Mouse (Mus musculus) retina, postnatal 7 days (tissue): ENCODE measurements around the gene Gm20388.
"Not testable (repeated sequence)": the region's sequence is repeated elsewhere in the genome, so short reads cannot be mapped to it uniquely, and the experiment has no call there.

Experiments used
- DNase-seq: peaks from one replicate; pipeline ENCODE4 v3.0.0-alpha.2; 2012; ENCODE audit warnings: low read depth, low spot score

The Gm20388 gene

DNA sequence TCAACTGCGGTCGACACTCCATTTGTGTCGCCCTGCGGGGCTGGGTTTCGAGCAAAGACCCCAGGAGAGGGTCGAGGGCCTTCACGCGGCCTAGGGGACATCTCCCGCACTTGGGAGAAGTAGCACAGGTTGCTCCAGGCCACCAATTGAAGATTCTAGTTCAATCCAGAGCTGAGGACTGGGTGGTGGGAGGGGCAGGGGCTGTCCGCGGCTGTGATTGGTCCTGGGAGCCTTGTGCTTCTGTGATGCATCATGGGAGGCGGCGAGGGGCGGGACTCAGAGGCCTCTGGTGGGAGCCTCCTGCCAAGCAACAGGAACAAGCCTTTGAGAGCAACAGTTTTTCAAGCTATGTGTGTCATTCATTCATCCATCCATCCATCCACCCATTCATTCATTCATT lies 1362.6 kb downstream of the Gm20388 start:
- no peak for DNase-seq

DNA sequence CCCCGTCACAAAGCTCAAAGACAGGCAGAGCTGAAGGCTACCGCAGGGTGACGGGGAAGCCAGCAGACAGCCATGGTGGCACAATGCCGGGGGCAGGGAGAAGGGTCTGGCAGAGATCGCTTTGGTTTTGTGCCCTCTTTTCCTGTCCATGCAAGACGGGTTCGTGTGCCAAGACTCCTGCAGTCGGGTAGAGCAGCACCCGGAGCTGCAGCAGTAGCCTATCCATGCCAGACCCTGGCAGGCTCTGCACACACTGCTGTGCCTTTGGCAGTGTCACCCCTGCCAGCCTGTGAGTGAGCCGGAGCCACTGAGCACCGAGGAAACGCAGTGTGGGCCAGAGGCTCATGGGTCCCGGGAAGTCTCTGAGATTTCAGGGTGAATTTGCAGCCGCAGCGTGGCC lies 1363.0 kb downstream of the Gm20388 start:
- no peak for DNase-seq

GRCm38 (mm10) chr8:121280414-121280813 lies 1369.8 kb downstream of the Gm20388 start:
- DNase-seq: no peak

GRCm38 (mm10) chr8:121289346-121289745 lies 1378.7 kb downstream of the Gm20388 start:
- no peak for DNase-seq

DNA sequence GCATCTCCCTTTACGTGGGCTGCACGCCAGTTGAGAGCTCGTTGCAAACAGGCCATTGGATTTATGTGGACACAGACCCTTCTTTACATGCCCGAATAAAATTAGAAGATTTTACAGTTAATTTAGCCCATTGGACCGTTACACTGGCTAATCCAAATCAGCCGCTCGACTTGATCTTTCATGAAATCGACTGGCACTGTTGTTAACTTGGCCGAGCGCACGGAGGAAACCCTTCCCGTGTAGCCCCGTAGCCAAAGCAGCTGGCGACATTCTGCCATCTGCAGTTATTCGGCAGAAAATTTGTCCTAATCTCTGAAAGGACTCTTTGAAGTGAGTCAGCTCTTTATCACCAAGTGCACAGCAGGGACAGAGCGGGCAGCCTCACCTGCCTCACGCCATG lies 1379.9 kb downstream of the Gm20388 start:
- no peak for DNase-seq

DNA sequence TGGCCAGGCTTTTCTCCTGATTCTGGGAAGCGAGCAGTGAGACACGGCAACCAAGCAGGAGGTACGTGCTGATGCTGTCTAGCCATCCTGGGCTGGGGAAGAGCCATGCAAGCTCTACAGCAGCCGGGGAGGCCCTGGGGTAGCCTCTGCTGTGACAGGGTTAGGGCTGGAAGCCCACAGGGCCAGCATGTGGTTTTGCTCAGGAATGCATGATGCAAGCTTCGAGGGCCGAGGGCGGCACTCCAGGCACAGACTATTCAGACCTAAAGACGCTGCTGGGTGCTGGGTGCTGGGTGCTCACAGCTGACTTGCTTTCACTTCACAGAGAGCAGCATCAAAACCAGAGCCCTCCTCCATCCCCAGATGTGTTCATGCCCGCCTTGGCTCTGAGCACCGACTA lies 1382.8 kb downstream of the Gm20388 start:
- no peak for DNase-seq

- DNase-seq: no peak
These were observed 1383.8 kb downstream of the Gm20388 start for GRCm38 (mm10) chr8:121294234-121295108.

DNA sequence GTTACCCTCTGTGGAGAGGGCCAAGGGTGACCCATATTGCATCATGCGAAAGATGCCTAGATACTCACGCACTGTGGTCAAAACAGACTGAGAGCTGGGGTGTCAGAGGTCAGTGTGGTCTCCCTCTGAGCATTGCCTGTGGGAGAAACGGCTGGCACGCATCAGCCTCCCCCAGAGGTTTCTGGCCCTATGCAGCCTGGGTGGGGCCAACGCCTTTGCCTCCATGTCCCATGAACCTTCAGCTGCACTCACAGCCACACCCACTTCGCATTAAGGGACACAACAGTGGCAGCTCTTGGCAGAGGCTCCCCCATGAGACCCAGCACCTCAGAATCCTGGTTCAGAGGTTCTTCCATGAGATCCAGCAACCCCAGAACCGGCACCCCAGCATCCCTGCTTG lies 1385.4 kb downstream of the Gm20388 start:
- no peak for DNase-seq

GRCm38 (mm10) chr8:121296597-121296996 lies 1386.0 kb downstream of the Gm20388 start:
- DNase-seq: no peak

GRCm38 (mm10) chr8:121297299-121297698 lies 1386.7 kb downstream of the Gm20388 start:
- no peak for DNase-seq

- no peak for DNase-seq
These were observed 1389.4 kb downstream of the Gm20388 start for GRCm38 (mm10) chr8:121300066-121300465.

DNA sequence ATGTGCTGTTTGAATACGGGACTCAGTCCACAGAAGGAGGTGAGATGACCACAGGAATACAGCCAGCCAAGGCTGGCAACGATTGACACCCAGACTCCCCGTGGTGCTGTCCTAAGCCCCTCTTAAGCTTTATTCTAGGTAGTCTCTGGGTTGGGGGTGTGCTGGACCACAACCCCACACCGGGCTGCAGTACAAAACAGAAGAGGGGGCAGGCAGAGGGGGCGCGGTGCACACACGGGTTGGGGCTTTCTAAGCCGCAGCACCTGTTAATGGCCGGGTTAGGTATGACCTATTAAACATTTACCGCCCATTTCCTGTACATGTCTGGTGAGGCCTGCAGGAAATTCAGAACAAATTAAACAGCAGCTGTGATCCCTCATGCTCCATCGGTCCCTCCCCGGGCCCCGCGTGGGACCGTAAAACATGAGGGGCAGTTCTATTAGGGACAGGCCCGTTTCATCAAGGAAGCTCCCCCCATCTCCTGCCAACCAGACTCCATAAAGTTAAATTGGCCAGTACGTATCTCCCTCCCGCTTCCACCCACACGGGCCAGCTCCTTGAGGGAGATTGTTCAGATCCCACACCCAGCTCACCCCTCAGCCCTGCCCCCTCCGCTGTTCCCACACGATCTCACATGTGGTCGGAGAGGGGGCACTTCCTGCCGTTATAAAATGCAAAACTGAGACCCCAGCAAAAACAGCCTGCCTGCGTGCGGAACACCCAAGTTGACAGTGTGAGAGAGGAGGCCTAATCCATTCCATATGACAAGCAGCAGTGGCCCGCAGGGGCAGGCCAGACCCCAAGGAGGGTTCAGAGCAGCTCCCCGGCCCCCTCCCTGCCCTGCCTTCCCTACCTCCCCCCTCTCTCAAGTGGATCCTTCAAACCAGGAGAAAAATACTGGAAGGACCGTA lies 1390.1 kb downstream of the Gm20388 start:
- no peak for DNase-seq

DNA sequence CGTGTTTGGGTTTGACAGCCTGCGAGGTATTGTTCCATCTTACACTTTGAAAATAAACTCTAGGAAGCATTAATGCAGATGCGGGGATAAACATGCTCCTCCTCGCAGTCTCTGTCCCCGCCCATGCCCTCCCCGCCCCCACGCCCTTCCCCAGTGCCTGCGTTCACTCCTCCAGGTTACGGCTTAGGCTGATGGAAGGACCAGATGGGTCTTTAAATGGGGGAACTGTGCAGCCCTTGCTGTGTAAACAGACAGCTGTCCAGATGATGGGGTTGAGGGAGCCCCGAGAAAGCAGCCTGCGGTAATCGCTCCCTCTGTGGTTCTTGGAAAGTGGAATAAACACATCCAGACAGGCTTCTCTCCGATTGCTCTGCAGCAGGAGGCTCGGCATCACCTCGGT lies 1390.8 kb downstream of the Gm20388 start:
- no peak for DNase-seq

GRCm38 (mm10) chr8:121301978-121302649 lies 1391.5 kb downstream of the Gm20388 start:
- no peak for DNase-seq

DNA sequence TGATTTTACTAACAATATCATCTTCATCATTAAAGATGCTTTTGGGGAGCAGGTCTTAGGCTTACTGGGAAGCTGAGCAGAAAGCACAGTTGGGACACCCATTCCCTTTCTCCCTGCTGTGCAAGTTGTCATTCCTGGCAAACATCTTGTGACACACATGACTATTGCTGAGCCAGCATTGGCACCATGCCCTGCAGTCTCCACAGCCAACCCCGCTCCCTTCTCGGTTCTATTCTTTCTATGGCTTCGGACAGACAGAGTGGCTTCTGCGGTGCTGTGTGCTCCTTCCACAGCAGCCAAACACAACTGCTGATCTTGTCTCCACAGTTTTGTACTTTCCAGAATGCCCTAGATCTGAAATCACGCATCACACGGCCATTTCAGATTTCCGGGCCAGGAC lies 1397.1 kb downstream of the Gm20388 start:
- no peak for DNase-seq

DNA sequence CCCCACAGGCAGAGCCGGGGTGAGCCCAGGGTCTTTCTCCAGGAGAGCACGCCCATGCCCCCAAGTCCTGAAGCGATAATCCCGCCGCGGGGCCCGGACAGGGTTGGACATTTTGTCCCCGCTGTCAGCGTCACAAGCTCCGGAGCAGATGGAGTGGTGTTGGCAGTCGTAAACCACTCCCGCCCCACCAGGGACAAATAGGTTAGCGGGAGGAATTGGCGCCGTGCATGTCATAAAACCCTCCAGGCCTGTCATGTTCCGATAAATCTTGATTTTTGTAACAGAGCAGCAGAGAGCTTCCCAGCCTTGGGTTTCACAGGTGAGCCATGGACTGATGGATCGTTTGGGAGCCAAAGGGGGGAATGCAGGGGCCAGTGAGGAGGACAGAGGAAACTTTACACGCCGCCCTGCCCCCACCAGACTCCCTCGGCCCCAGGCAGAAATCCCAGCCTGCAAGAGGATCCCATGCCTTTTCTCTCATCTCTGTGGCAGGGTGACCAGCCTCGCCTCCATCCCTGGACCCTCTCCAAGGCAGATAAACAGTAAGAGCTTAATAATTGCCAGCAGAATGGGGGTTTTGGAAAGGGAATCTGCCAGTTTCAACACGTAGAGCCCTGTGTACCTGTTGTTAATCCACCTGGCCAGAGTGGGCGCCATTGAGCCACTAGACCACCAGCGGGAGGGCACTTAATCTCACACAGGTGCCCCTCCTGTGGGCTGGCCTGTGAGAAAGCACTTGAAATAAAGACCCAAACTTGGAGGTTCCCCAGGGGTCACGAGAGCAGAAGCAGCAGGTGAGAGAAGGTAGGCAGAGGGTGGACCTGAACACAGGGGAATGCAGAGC lies 1400.6 kb downstream of the Gm20388 start:
- DNase-seq: no peak

GRCm38 (mm10) chr8:121313458-121313857 lies 1402.8 kb downstream of the Gm20388 start:
- no peak for DNase-seq

DNA sequence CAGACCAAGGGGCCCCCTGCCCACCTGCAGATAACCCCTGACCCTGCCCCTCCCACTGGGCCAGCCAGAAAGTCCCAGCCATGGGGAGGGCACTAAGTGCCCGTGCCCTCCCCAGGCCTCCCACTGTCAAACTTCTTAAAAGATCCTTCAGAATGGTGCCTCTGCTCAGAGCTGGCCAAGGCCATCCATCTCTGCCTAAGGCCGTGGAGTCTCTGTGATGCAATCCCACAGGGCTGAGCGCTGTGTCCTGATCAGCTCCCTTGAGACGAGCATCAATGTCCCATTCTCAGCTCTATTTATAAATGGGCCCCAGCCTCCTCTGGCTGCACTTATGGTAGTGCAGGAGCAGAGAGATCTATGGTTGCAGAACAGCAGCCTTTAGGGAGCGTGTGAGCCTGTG lies 1403.4 kb downstream of the Gm20388 start:
- no peak for DNase-seq

DNA sequence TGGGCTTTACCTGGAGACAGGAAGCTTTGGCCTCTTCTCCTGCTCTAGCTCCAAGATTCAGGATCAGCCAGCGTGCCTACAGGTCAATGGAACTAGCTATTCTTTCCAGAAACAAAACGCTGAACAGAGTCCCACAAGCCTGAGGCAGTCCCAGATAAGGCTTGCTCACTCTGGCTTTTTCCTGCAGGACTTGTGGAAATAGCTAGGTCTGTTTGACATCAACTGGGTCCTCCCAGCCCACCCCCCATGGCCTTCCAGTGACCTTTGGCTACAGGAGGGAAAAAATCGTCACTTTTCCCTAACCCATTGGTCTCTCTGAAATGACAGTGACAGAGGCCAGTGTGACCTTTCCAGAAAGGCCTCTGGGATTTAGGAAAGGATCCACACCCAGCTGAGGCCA lies 1404.9 kb downstream of the Gm20388 start:
- DNase-seq: no peak

- DNase-seq: no peak
These were observed 1405.4 kb downstream of the Gm20388 start for GRCm38 (mm10) chr8:121316009-121316408.

DNA sequence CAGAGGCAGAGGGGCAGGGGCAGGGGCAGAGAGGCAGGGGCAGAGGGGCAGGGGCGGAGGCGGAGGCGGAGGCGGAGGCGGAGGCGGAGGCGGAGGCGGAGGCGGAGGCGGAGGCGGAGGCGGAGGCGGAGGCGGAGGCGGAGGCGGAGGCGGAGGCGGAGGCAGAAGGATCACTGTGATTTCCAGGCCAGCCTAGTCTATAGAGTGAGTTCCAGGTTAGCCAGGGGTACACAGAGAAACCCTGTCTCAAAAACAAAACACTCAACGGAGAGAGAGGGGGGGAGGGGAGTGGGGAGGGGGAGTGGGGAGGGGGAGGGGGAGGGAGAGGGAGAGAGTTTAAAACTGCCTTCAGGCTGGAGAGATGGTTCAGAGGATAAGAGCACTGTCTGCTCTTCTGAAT lies 1408.1 kb downstream of the Gm20388 start:
- DNase-seq: not testable (repeated sequence)
